Mouse (Mus musculus): Measurements from ENCODE around the gene Sh3pxd2b.

DNA sequence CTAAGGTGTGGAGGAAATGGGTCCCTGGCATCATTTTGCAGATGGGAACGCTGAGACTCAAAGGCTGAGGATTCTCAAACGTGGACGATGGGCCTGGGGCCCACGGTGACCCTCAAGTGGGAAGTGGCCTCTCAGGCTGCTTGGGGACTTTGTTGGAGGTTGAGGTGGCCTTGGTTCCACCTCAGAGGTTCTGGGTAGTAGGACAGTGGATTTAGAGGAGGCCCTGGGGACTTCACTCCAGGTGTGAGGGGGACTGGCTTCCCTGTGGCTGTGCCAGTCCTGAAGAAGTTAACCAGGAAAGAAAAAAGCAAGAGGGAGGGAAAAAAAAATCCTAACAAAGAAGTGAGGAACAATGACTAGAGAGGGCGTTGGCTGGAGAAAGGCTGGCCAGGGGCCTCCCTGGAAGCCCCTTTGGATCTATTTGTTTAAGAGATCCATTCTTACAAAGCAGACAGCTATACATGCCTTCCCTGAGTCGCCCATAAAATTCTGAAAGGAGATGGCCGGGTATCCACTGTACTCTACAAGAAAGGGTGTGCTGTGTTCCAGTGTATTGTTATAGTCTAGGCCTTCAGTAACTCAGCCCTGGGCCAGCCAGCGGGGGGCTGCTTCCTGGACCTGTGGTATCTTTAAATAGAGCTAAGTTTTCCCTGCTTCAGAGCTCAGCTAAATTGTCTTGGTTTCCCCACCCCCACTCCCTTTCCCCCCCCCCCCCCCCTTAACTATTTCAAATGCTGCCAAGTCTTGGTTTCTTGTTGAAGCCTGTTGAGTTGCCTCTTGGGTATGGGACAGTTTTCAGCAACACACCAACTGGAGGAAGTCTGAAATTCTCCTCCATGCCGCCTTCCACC lies 1.0 kb downstream of the Sh3pxd2b start:
- TF ChIP-seq CTCF (IDR thresholded peaks at IDR 0.05; ENCODE audit: insufficient read depth, low read length) (no peak), POLR2A (IDR thresholded peaks at IDR 0.05; ENCODE audit: borderline replicate concordance, extremely low read depth, low read depth, low read length) (no peak)
